Mouse (Mus musculus): Measurements from ENCODE around the gene Slc36a1. TPM values are rescaled to one million over a fixed set of nuclear protein-coding genes. Genes with fewer than 3 reads are reported as not detected.

Gene Slc36a1
- polyA plus RNA-seq (2012): 0.09 and 0.24 TPM in 2 replicates

- Histone ChIP-seq H3K36me3 (ENCODE audit: control insufficient read depth) (no peaks in the 10 kb centered on the region), H3K9me3 (ENCODE audit: control insufficient read depth, low read length) (no peaks in the 10 kb centered on the region), H3K27me3 (ENCODE audit: control insufficient read depth) (no peaks in the 10 kb centered on the region; the same call in 1 of the 2 replicates), H3K4me3 (replicated peaks) (peak within 1 kb of the TSS; percentile 81), H3K4me1 (ENCODE audit: control insufficient read depth) (peaks cover 10% of the 10 kb centered on the region)
- TF ChIP-seq TAL1 (IDR thresholded peaks at IDR 0.05; ENCODE audit: low read length) (no peak), GATA1 (IDR thresholded peaks at IDR 0.05; ENCODE audit: low read length) (no peak)
Measured at GRCm38 (mm10) chr11:55204159-55204596, at the start of gene Slc36a1. Slc36a1 (plus strand) TSS chr11:55204350.

GRCm38 (mm10) chr11:55154398-55155069 lies 49.6 kb upstream of the Slc36a1 start:
- TF ChIP-seq TAL1 (IDR thresholded peaks at IDR 0.05; ENCODE audit: low read length): no peak
- TF ChIP-seq GATA1 (IDR thresholded peaks at IDR 0.05; ENCODE audit: low read length): no peak
- Histone ChIP-seq H3K4me1 (ENCODE audit: control insufficient read depth) (no peaks in the 10 kb centered on the region), H3K36me3 (ENCODE audit: control insufficient read depth) (no peaks in the 10 kb centered on the region), H3K4me3 (replicated peaks) (no peak overlapping the region), H3K27me3 (ENCODE audit: control insufficient read depth) (no peaks in the 10 kb centered on the region), H3K9me3 (ENCODE audit: control insufficient read depth, low read length) (no peaks in the 10 kb centered on the region)

- Histone ChIP-seq H3K27me3 (ENCODE audit: control insufficient read depth) (no peaks in the 10 kb centered on the region), H3K9me3 (ENCODE audit: control insufficient read depth, low read length) (no peaks in the 10 kb centered on the region), H3K36me3 (ENCODE audit: control insufficient read depth) (no peaks in the 10 kb centered on the region), H3K4me1 (ENCODE audit: control insufficient read depth) (no peaks in the 10 kb centered on the region), H3K4me3 (replicated peaks) (no peak overlapping the region)
- TF ChIP-seq TAL1 (IDR thresholded peaks at IDR 0.05; ENCODE audit: low read length) (no peak), GATA1 (IDR thresholded peaks at IDR 0.05; ENCODE audit: low read length) (no peak)
Measured at GRCm38 (mm10) chr11:55155070-55155421, 49.1 kb upstream of the Slc36a1 start.

GRCm38 (mm10) chr11:55158785-55159359 lies 45.3 kb upstream of the Slc36a1 start:
- TF ChIP-seq TAL1 (IDR thresholded peaks at IDR 0.05; ENCODE audit: low read length) (no peak), GATA1 (IDR thresholded peaks at IDR 0.05; ENCODE audit: low read length) (no peak)
- Histone ChIP-seq H3K9me3 (ENCODE audit: control insufficient read depth, low read length) (no peaks in the 10 kb centered on the region), H3K27me3 (ENCODE audit: control insufficient read depth) (no peaks in the 10 kb centered on the region), H3K36me3 (ENCODE audit: control insufficient read depth) (peaks cover 3% of the 10 kb centered on the region; the same call in 1 of the 2 replicates), H3K4me3 (replicated peaks) (no peak overlapping the region), H3K4me1 (ENCODE audit: control insufficient read depth) (no peaks in the 10 kb centered on the region; the same call in 1 of the 2 replicates)

GRCm38 (mm10) chr11:55162670-55163069 lies 41.5 kb upstream of the Slc36a1 start:
- H3K36me3 ChIP-seq (ENCODE audit: control insufficient read depth): peaks cover 3% of the 10 kb centered on the region; the same call in 1 of the 2 replicates
- no peaks in the 10 kb centered on the region for H3K27me3 ChIP-seq (ENCODE audit: control insufficient read depth)
- TF ChIP-seq TAL1 (IDR thresholded peaks at IDR 0.05; ENCODE audit: low read length): no peak
- no peak for TF ChIP-seq GATA1 (IDR thresholded peaks at IDR 0.05; ENCODE audit: low read length)
- no peak overlapping the region for H3K4me3 ChIP-seq (replicated peaks)
- H3K4me1 ChIP-seq (ENCODE audit: control insufficient read depth): no peaks in the 10 kb centered on the region; the same call in 1 of the 2 replicates
- no peaks in the 10 kb centered on the region for H3K9me3 ChIP-seq (ENCODE audit: control insufficient read depth, low read length)

- Histone ChIP-seq H3K4me1 (ENCODE audit: control insufficient read depth) (no peaks in the 10 kb centered on the region; the same call in 1 of the 2 replicates), H3K27me3 (ENCODE audit: control insufficient read depth) (no peaks in the 10 kb centered on the region), H3K4me3 (replicated peaks) (no peak overlapping the region), H3K36me3 (ENCODE audit: control insufficient read depth) (peaks cover 3% of the 10 kb centered on the region; the same call in 1 of the 2 replicates), H3K9me3 (ENCODE audit: control insufficient read depth, low read length) (no peaks in the 10 kb centered on the region)
- TF ChIP-seq GATA1 (IDR thresholded peaks at IDR 0.05; ENCODE audit: low read length): no peak
- no peak for TF ChIP-seq TAL1 (IDR thresholded peaks at IDR 0.05; ENCODE audit: low read length)
Measured at GRCm38 (mm10) chr11:55164723-55165122, 39.4 kb upstream of the Slc36a1 start.

- Histone ChIP-seq H3K4me3 (replicated peaks) (no peak overlapping the region), H3K4me1 (ENCODE audit: control insufficient read depth) (no peaks in the 10 kb centered on the region; the same call in 1 of the 2 replicates), H3K27me3 (ENCODE audit: control insufficient read depth) (no peaks in the 10 kb centered on the region), H3K9me3 (ENCODE audit: control insufficient read depth, low read length) (no peaks in the 10 kb centered on the region), H3K36me3 (ENCODE audit: control insufficient read depth) (peaks cover 3% of the 10 kb centered on the region; the same call in 1 of the 2 replicates)
- TF ChIP-seq GATA1 (IDR thresholded peaks at IDR 0.05; ENCODE audit: low read length) (no peak), TAL1 (IDR thresholded peaks at IDR 0.05; ENCODE audit: low read length) (no peak)
Measured at GRCm38 (mm10) chr11:55165748-55166147, 38.4 kb upstream of the Slc36a1 start.

GRCm38 (mm10) chr11:55168504-55168903 lies 35.6 kb upstream of the Slc36a1 start:
- Histone ChIP-seq H3K27me3 (ENCODE audit: control insufficient read depth) (no peaks in the 10 kb centered on the region), H3K36me3 (ENCODE audit: control insufficient read depth) (no peaks in the 10 kb centered on the region; the same call in 1 of the 2 replicates), H3K4me3 (replicated peaks) (no peak overlapping the region), H3K9me3 (ENCODE audit: control insufficient read depth, low read length) (no peaks in the 10 kb centered on the region), H3K4me1 (ENCODE audit: control insufficient read depth) (no peaks in the 10 kb centered on the region)
- TF ChIP-seq GATA1 (IDR thresholded peaks at IDR 0.05; ENCODE audit: low read length) (no peak), TAL1 (IDR thresholded peaks at IDR 0.05; ENCODE audit: low read length) (no peak)

- TF ChIP-seq TAL1 (IDR thresholded peaks at IDR 0.05; ENCODE audit: low read length) (no peak), GATA1 (IDR thresholded peaks at IDR 0.05; ENCODE audit: low read length) (no peak)
- Histone ChIP-seq H3K27me3 (ENCODE audit: control insufficient read depth) (no peaks in the 10 kb centered on the region), H3K36me3 (ENCODE audit: control insufficient read depth) (no peaks in the 10 kb centered on the region; the same call in 1 of the 2 replicates), H3K9me3 (ENCODE audit: control insufficient read depth, low read length) (no peaks in the 10 kb centered on the region), H3K4me3 (replicated peaks) (no peak overlapping the region), H3K4me1 (ENCODE audit: control insufficient read depth) (no peaks in the 10 kb centered on the region)
Measured at GRCm38 (mm10) chr11:55168914-55169313, 35.2 kb upstream of the Slc36a1 start.
